Comparison of ENCODE assay signal across 8 mouse cellular contexts in genomic region chr12:8207978-8208403, GRCm38 (mm10). TPM values are rescaled to one million over a fixed set of nuclear protein-coding genes. Genes with fewer than 3 reads are reported as not detected.
A peak's percentile ranks its signal among the peaks of the same experiment; 100 is the strongest.
DNase-seq lines count a peak whose midpoint lies in the region; ATAC-seq lines count a peak whose summit lies in the region.

Ldah (plus strand) TSS chr12:8208107.

- DNase-seq in NIH3T3 (ENCODE audit: low read depth): peak; percentile 92
- peak; percentile 96 to 97 for DNase-seq in cerebellum, postnatal 10 days
- peak; percentile 84 to 85 for DNase-seq in frontal cortex, postnatal 14 days (ENCODE audit: low spot score in 2 of 2)
- peak; percentile 85 to 89 for DNase-seq in layer of hippocampus, postnatal 25 days (ENCODE audit: extremely low spot score in 1 of 2, low spot score in 1 of 2)
- peak; percentile 88 for DNase-seq in lung, postnatal 25 days (ENCODE audit: low spot score)
- peak; percentile 88 for DNase-seq in retina, embryonic 14.5 days (ENCODE audit: low spot score)
- peak; percentile 96 for DNase-seq in thymus, postnatal 4 days

- H3K4me3 ChIP-seq in hindbrain, embryonic 13.5 days: peak within 1 kb of the TSS; percentile 61

- no peaks in the 10 kb centered on the region for H3K9me3 ChIP-seq in hindbrain, embryonic 13.5 days

- H3K36me3 ChIP-seq in hindbrain, embryonic 13.5 days: peaks cover 3% of the 10 kb centered on the region

- H3K27me3 ChIP-seq in hindbrain, embryonic 13.5 days: 0 out of 2 replicates have a peak, but pooled peaks cover 7% of the 10 kb centered on the region

- H3K27ac ChIP-seq in hindbrain, embryonic 13.5 days: peak within 1 kb of the TSS; percentile 81

- H3K4me1 ChIP-seq in hindbrain, embryonic 13.5 days (replicated peaks): peaks cover 6% of the 10 kb centered on the region; the same call in 1 of the 2 replicates

- peak; percentile 100 for ATAC-seq in hindbrain, embryonic 13.5 days (ENCODE audit: low FRiP score)

- WGBS in hindbrain, embryonic 13.5 days: under 1% methylated on average over 34 of the region's 34 CpGs

- H3K4me2 ChIP-seq in hindbrain, embryonic 13.5 days: peak within 1 kb of the TSS; percentile 66

- peak within 1 kb of the TSS; percentile 84 for H3K9ac ChIP-seq in hindbrain, embryonic 13.5 days

RNA-seq across cellular contexts. Expression of gene Ldah, which starts in this region (rescaled TPM):
- polyA plus RNA-seq in hindbrain, embryonic 13.5 days (2015; fragmentation: Nextera tagmentation; extraction: Ambion mirVana): 84.3 and 84.5 TPM in 2 replicates
- total RNA-seq in layer of hippocampus, postnatal 25 days (2021): 10 to 100 TPM; 40.5 to 44.6 TPM

Comparison
In these comparisons a context has a peak if more than half of its experiments do, and no peak if none do; other contexts are left out.
1. Peak in every context shown above with its lines: DNase-seq, ATAC-seq, H3K4me3 ChIP-seq and H3K27ac ChIP-seq.